Comparison of ENCODE assay signal across 16 mouse cellular contexts in the genomic region with DNA sequence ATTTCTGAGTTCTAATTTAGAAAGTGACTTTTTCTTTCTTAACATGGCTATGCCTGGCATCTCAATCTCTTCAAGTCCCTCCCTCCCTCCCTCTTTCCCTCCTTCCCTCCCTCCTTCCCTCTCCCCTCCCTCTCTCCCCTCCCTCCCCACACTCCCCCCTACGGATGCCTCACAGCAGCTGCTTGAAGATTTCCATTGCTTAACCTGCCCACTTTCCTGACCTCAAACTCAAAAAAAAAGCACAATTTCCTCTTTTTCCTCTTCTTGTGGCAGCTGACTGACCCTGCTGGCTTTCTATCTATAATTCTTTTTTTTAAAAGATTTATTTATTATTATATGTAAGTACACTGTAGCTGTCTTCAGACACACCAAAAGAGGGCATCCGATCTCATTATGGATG.
"Had no signal": no experiment of that assay in that cellular context is flagged by ENCODE, and none has a peak within 500 bp of the region (broad histone marks: within the 10 kb centered on the region; RNA-seq: fewer than 3 reads in every experiment).

No protein-coding gene starts in this region.

- ATAC-seq: liver, embryonic 12.5 days had no signal

- H3K4me2 ChIP-seq: limb, embryonic 15.5 days; liver, embryonic 12.5 days; lung, embryonic 14.5 days; midbrain, embryonic 11.5 days; neural tube, embryonic 15.5 days had no signal

- H3K27ac ChIP-seq: kidney, postnatal 0 days; limb, embryonic 15.5 days; liver, embryonic 12.5 days; neural tube, embryonic 15.5 days had no signal

- H3K4me1 ChIP-seq: neural tube, embryonic 15.5 days had no signal

- H3K9ac ChIP-seq: limb, embryonic 15.5 days; liver, embryonic 12.5 days; lung, embryonic 14.5 days; neural tube, embryonic 15.5 days had no signal

- H3K9me3 ChIP-seq: limb, embryonic 15.5 days; liver, embryonic 12.5 days; neural tube, embryonic 15.5 days had no signal

- H3K27me3 ChIP-seq: limb, embryonic 15.5 days; liver, embryonic 12.5 days; neural tube, embryonic 15.5 days had no signal

- H3K36me3 ChIP-seq: limb, embryonic 15.5 days; liver, embryonic 12.5 days; neural tube, embryonic 15.5 days had no signal

- H3K4me3 ChIP-seq: limb, embryonic 15.5 days; liver, embryonic 12.5 days; megakaryocyte, embryonic 14.5 days; neural tube, embryonic 15.5 days had no signal

- DNase-seq: kidney, adult 11 months; kidney, adult 9 months; kidney, postnatal 36 days; layer of hippocampus, adult 9-11 months; layer of hippocampus, postnatal 36 days; lung, embryonic 14.5 days; right cerebral cortex, adult 18-20 months; right cerebral cortex, postnatal 25 days; thymus, adult 18-20 months; thymus, postnatal 14 days had no signal
